Mouse (Mus musculus) embryonic fibroblast, embryonic 13.5 days (primary cell): ENCODE results near the gene Myt1l.

Experiments
- CTCF ChIP-seq: IDR thresholded peaks from 2 replicates; pipeline ENCODE4 v1.5.1; 2011; ENCODE audit warnings: mild to moderate bottlenecking, control low read depth, low read length, moderate library complexity, borderline replicate concordance; ENCODE audit not compliant: insufficient read depth
- POLR2A ChIP-seq: IDR thresholded peaks from 2 replicates; pipeline ENCODE4 v1.6.1; 2011; ENCODE audit warnings: low read depth, mild to moderate bottlenecking, control low read depth, low read length, moderate library complexity

DNA sequence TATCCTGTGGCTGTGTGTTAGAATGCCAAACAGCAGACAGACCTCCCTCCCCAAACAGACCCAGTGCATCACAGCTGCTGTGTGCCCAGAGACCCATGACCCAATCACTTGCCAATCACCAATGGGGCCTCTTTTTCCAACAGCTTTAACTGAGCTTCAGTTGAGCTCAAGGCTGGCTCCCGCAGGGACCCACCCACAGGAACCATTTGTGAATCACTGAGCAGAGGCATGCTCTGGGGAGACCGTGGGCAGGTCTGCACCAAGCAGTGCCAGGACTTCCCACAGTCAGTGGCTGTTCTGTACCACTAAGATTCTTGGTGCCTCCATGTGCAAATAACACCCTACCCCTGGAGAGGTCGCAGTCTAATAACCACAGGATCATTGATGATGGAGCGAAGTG is 27.5 kb downstream of the Myt1l start:
- TF ChIP-seq POLR2A: no peak
- TF ChIP-seq CTCF: no peak
